Mouse (Mus musculus) kidney, postnatal 0 days (tissue): ENCODE results near the gene Gm43552. TPM values are rescaled to one million over a fixed set of nuclear protein-coding genes. Genes with fewer than 3 reads are reported as not detected.

Source experiments
- ATAC-seq: fragments of 200-750 bp; cut with Nextera tagmentation; replicated peaks from 2 replicates; pipeline ENCODE4 v1.8.0; 2017; ENCODE audit warnings: low read depth, moderate number of reproducible peaks, moderate TSS enrichment, moderate library complexity; ENCODE audit not compliant: low FRiP score
- DNase-seq: peaks from one replicate; pipeline ENCODE4 v3.0.0-alpha.2; 2016; ENCODE audit warnings: low spot score
- H3K27ac ChIP-seq: fragments of 300-500 bp; sonication (generic); 2 replicates; pipeline ENCODE4 v1.5.1; 2014; ENCODE audit warnings: mild to moderate bottlenecking
- H3K27me3 ChIP-seq: fragments of 300-500 bp; sonication (generic); 2 replicates; pipeline ENCODE4 v1.6.1; 2014; ENCODE audit warnings: low read length, mixed read lengths; ENCODE audit not compliant: insufficient read depth
- H3K36me3 ChIP-seq: fragments of 300-500 bp; sonication (generic); 2 replicates; pipeline ENCODE4 v1.6.1; 2014; ENCODE audit warnings: low read length, mixed read lengths; ENCODE audit not compliant: insufficient read depth
- H3K4me1 ChIP-seq: fragments of 300-500 bp; sonication (generic); replicated peaks from 2 replicates; pipeline ENCODE4 v1.6.1; 2014; ENCODE audit warnings: antibody characterized with exemption, low read length, mixed read lengths; ENCODE audit not compliant: insufficient read depth
- H3K4me2 ChIP-seq: fragments of 300-500 bp; sonication (generic); 2 replicates; pipeline ENCODE4 v1.6.1; 2014; ENCODE audit warnings: mild to moderate bottlenecking, low read length, moderate library complexity, mixed read lengths
- H3K4me3 ChIP-seq: fragments of 300-500 bp; sonication (generic); replicated peaks from 2 replicates; pipeline ENCODE4 v1.5.1; 2014; ENCODE audit warnings: low read depth, low read length
- H3K9ac ChIP-seq: fragments of 300-500 bp; sonication (generic); 2 replicates; pipeline ENCODE4 v1.6.1; 2014; ENCODE audit warnings: low read depth, low read length
- H3K9me3 ChIP-seq: fragments of 300-500 bp; sonication (generic); replicated peaks from 2 replicates; pipeline ENCODE4 v1.6.1; 2016; ENCODE audit warnings: low read length, inconsistent platforms, mixed read lengths
- CTCF ChIP-seq: IDR thresholded peaks from 2 replicates; pipeline ENCODE4 v1.5.1; 2016; ENCODE audit warnings: antibody characterized with exemption, low read depth, mild to moderate bottlenecking, moderate library complexity
- WGBS: fragments of 180-500 bp; shearing (Covaris S2); extraction: QIAGEN DNeasy Blood & Tissue Kit; methylation state at CpG from one replicate; pipeline ENCODE4 v1.1.7; 2014; 5-methylcytosine and 5-hydroxymethylcytosine counted together
- polyA plus RNA-seq: library from polyadenylated mRNA; unstranded; fragments of >200 nt; fragmentation: Nextera tagmentation; extraction: Ambion mirVana; gene quantifications from 2 replicates; pipeline ENCODE4 v1.2.1, GENCODE M21; 2015

Gene Gm43552
- polyA plus RNA-seq, 1 experiment from 2014 or later = 0.96 TPM

DNA sequence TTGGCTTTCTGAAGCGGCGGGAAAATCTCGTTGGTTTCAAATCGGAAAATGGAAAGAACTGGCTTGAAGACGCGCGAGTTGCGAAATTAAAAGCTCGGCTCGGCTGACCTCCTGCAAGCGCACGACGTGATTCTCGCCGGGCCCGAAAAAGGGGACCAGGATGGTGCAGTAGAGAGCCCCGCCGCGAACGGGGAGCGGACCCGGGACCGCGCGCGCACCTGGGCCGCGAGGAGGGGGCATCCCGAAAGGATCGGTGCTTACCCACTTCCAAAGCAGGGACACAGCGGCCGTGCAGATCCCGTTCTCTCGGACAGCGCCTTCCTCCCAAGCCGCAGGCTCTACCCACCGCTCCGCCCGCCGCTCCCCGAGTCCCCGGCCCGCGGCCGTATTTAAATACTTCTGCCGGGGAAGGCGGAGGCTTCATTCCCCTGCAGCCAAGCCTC, 57.2 kb downstream of the Gm43552 start:
- H3K9ac ChIP-seq = peak overlapping the region; percentile 78
- H3K9me3 ChIP-seq = no peaks in the 10 kb centered on the region
- no peaks in the 10 kb centered on the region for H3K27me3 ChIP-seq
- peak overlapping the region; percentile 68 for H3K4me2 ChIP-seq
- under 1% methylated on average over 46 of the region's 47 CpGs for WGBS
- no peak for TF ChIP-seq CTCF
- no peak for ATAC-seq
- H3K4me3 ChIP-seq = peak overlapping the region; percentile 77
- H3K36me3 ChIP-seq = no peaks in the 10 kb centered on the region
- H3K4me1 ChIP-seq = no peaks in the 10 kb centered on the region
- peak; percentile 39 for DNase-seq
- peak overlapping the region; percentile 94 for H3K27ac ChIP-seq

DNA sequence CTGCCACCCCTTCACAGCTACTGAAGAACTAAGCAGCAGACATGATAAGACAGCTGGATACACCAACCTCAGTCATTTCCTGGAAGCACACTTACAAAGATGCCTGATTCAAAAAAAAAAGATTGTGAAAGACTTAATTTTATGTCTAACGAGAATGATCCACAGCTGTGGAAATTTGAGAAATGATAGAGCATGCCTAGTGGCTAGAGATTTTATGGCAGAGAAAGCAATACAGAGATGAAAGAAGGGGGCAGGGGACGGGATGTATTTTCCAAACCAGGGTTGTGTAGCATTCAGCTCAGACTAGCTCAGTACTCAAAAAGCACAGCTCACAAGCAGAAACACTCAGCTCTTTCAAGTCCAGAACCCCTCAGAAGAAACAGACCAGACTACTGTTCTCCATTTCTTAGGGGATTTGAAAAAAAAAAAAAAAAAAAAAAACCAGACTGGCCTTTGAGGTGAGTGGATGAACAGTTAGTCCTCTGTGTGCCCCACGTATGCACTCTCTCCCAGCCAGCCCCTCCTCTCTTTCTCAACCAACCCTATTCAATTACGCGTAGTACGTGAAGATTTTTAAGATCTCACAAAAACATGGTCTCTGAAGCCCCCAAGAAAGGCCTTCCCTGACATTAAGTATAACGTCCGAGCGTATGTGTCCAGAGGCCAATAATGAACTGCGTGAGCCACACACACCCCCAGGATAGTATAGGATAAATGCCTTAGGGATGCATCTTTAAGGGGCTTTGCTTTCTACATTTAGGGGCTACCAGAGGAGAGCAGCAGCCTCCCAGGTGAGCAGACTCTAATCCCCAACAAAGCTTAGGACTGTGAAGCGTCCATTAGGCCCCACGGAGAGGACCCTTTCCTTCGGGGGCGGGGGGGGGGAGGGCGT, 57.9 kb downstream of the Gm43552 start:
- TF ChIP-seq CTCF = no peak
- Histone ChIP-seq H3K36me3 (0 out of 2 replicates have a peak, but pooled peaks cover 3% of the 10 kb centered on the region), H3K27me3 (no peaks in the 10 kb centered on the region), H3K4me3 (peak overlapping the region; percentile 77), H3K4me1 (no peaks in the 10 kb centered on the region), H3K4me2 (peak overlapping the region; percentile 68), H3K9ac (peak overlapping the region; percentile 78), H3K9me3 (no peaks in the 10 kb centered on the region), H3K27ac (peak overlapping the region; percentile 94)
- DNase-seq (peak; percentile 69), ATAC-seq (no peak)
- 6% methylated on average over 15 of the region's 15 CpGs for WGBS

DNA sequence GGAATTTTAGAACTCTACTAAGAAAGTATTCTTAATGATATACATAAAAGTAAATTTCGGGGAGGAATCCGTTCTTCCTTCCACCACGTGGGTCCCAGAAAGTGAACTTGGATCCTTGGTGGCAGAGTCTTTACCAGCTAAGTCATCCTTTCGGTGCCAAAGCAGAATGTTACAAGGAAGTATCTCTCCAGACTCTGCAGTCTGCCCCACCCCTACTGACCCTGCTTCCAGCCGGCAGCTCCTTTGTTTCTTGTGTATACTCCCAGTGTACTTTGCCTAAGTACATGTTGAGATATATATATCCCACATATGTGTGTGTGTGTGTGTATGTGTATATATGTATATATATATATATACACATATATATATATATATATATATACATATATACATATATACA, 63.2 kb downstream of the Gm43552 start:
- WGBS = 87% methylated on average over 5 of the region's 5 CpGs
- no peak overlapping the region for H3K4me3 ChIP-seq
- no peak overlapping the region for H3K4me2 ChIP-seq
- 0 out of 2 replicates have a peak, but pooled peaks cover 6% of the 10 kb centered on the region for H3K36me3 ChIP-seq
- no peak overlapping the region for H3K9ac ChIP-seq
- no peaks in the 10 kb centered on the region for H3K4me1 ChIP-seq
- no peak for TF ChIP-seq CTCF
- ATAC-seq (no peak), DNase-seq (no peak)
- no peak overlapping the region for H3K27ac ChIP-seq
- H3K27me3 ChIP-seq = no peaks in the 10 kb centered on the region
- H3K9me3 ChIP-seq = no peaks in the 10 kb centered on the region

DNA sequence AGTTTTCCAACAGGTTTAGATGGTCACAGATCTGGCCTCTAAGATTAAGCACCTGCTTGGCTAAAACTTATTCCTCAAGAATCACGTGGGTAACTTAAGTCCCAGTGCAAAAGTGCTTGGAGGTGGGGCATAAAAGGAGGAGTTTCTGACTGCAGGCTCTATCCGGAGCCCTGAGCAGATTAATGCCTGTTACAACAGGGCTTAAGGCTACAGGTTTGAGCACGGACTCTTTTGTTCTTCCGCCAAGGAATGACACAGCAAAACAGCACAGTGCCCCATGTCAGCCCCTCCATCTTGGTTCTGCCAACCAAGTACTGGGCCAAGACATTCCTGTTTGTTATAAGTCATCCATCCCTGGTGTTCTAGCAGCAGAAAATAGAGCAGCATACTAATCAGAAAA, 64.3 kb downstream of the Gm43552 start:
- DNase-seq (no peak), ATAC-seq (peak; percentile 34; the same call in 1 of the 2 replicates)
- Histone ChIP-seq H3K9ac (no peak overlapping the region), H3K27ac (no peak overlapping the region), H3K9me3 (no peaks in the 10 kb centered on the region), H3K4me3 (no peak overlapping the region), H3K36me3 (0 out of 2 replicates have a peak, but pooled peaks cover 6% of the 10 kb centered on the region), H3K4me2 (no peak overlapping the region), H3K27me3 (no peaks in the 10 kb centered on the region), H3K4me1 (no peaks in the 10 kb centered on the region)
- 55% methylated on average over 4 of the region's 4 CpGs for WGBS
- no peak for TF ChIP-seq CTCF

DNA sequence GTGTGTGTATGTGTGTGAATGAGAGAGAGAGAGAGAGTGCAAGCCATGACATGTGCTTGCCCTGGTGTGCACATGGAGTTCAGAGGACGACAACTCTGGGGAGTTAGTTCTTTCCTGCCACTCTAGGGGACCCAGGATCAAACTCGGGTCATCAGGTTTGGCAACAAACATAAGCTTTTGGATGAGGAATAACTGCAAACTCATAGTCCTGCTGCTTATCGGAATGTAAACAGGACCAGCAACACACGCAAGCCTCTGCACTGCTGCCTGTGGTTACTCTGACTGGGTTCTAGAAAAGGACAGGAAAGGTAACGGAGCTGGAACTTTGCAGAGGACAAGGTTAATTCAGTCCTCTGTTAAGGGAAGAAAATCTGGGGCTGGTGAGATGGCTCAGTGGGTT, 67.4 kb downstream of the Gm43552 start:
- DNase-seq (no peak), ATAC-seq (no peak)
- H3K4me2 ChIP-seq = no peak overlapping the region
- peaks cover 16% of the 10 kb centered on the region; the same call in 1 of the 2 replicates for H3K36me3 ChIP-seq
- no peak overlapping the region for H3K9ac ChIP-seq
- 88% methylated on average over 5 of the region's 5 CpGs for WGBS
- H3K27ac ChIP-seq = no peak overlapping the region
- H3K4me3 ChIP-seq = no peak overlapping the region
- TF ChIP-seq CTCF = no peak
- H3K27me3 ChIP-seq = no peaks in the 10 kb centered on the region
- no peaks in the 10 kb centered on the region for H3K4me1 ChIP-seq
- no peaks in the 10 kb centered on the region for H3K9me3 ChIP-seq

DNA sequence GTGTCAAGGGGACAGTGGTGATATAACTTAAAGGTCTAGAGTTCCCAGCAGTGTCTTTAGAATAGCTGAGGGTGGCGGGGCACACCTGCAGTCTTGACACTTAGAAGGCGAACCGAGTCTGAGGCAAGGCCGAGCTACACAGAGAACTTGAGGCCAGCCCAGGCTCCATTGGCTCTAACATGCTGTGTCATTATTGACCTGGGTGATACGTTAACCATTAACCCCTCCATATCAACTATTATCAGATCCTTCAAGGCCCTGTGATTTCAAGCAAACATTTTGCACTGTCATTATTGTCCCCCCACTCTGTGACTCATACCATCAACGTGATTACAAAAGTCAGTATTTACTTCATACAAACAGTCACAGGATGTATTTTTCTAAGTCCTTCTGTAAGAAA, 68.4 kb downstream of the Gm43552 start:
- Histone ChIP-seq H3K4me3 (no peak overlapping the region), H3K4me1 (no peaks in the 10 kb centered on the region), H3K27me3 (no peaks in the 10 kb centered on the region), H3K9ac (no peak overlapping the region), H3K4me2 (no peak overlapping the region), H3K36me3 (peaks cover 16% of the 10 kb centered on the region; the same call in 1 of the 2 replicates), H3K9me3 (no peaks in the 10 kb centered on the region), H3K27ac (0 out of 2 replicates have a peak overlapping the region, but pooled peaks have one; percentile 6)
- DNase-seq = no peak
- WGBS = 79% methylated on average over 6 of the region's 6 CpGs
- ATAC-seq = peak; percentile 67
- no peak for TF ChIP-seq CTCF
